Mouse (Mus musculus): ENCODE measurements around the gene Lrsam1. TPM values are rescaled to one million over a fixed set of nuclear protein-coding genes. Genes with fewer than 3 reads are reported as not detected.

Lrsam1 gene
- total RNA-seq, 2 experiments from 2014 or later = 11.5 to 13.5 TPM

GRCm38 (mm10) chr2:32895606-32896106 lies 65.8 kb downstream of the Lrsam1 start:
- DNase-seq (ENCODE audit: low spot score) = no peak

GRCm38 (mm10) chr2:32894097-32894496 lies 67.3 kb downstream of the Lrsam1 start:
- no peak for DNase-seq (ENCODE audit: low spot score)

GRCm38 (mm10) chr2:32892490-32892889 lies 68.9 kb downstream of the Lrsam1 start:
- DNase-seq (ENCODE audit: low spot score) = no peak

GRCm38 (mm10) chr2:32891278-32891677 lies 70.1 kb downstream of the Lrsam1 start:
- DNase-seq (ENCODE audit: low spot score) = no peak

- no peak for DNase-seq (ENCODE audit: low spot score)
Observed at GRCm38 (mm10) chr2:32890280-32890679, 71.1 kb downstream of the Lrsam1 start.

- DNase-seq (ENCODE audit: low spot score) = no peak
Observed at GRCm38 (mm10) chr2:32888551-32888950, 72.9 kb downstream of the Lrsam1 start.

GRCm38 (mm10) chr2:32888029-32888428 lies 73.4 kb downstream of the Lrsam1 start:
- no peak for DNase-seq (ENCODE audit: low spot score)

- no peak for DNase-seq (ENCODE audit: low spot score)
Observed at GRCm38 (mm10) chr2:32884745-32885144, 76.7 kb downstream of the Lrsam1 start.

GRCm38 (mm10) chr2:32882283-32883043 lies 79.0 kb downstream of the Lrsam1 start:
- DNase-seq (ENCODE audit: low spot score) = no peak

- peak; percentile 75 for DNase-seq (ENCODE audit: low spot score)
Observed at GRCm38 (mm10) chr2:32881723-32882122, 79.7 kb downstream of the Lrsam1 start.

GRCm38 (mm10) chr2:32881054-32881453 lies 80.4 kb downstream of the Lrsam1 start:
- no peak for DNase-seq (ENCODE audit: low spot score)

GRCm38 (mm10) chr2:32879593-32879992 lies 81.8 kb downstream of the Lrsam1 start:
- no peak for DNase-seq (ENCODE audit: low spot score)

GRCm38 (mm10) chr2:32878396-32878795 lies 83.0 kb downstream of the Lrsam1 start:
- no peak for DNase-seq (ENCODE audit: low spot score)

GRCm38 (mm10) chr2:32877761-32878393 lies 83.5 kb downstream of the Lrsam1 start:
- no peak for DNase-seq (ENCODE audit: low spot score)

- no peak for DNase-seq (ENCODE audit: low spot score)
Observed at GRCm38 (mm10) chr2:32877303-32877702, 84.1 kb downstream of the Lrsam1 start.

GRCm38 (mm10) chr2:32876490-32877302 lies 84.7 kb downstream of the Lrsam1 start:
- DNase-seq (ENCODE audit: low spot score) = no peak

- DNase-seq (ENCODE audit: low spot score) = peak; percentile 81
Observed at GRCm38 (mm10) chr2:32875675-32876489, 85.5 kb downstream of the Lrsam1 start, which contains the start of gene Fam129b. Fam129b (plus strand) TSS chr2:32876114.
